Mouse (Mus musculus) ES-Bruce4 (cell line): ENCODE measurements around the gene Memo1.

ENCODE experiments used
- CTCF ChIP-seq: IDR thresholded peaks from one replicate; pipeline ENCODE4 v1.8.1; 2011; ENCODE audit warnings: low read depth, low read length
- EP300 ChIP-seq: IDR thresholded peaks from 2 replicates; pipeline ENCODE4 v1.6.1; 2011; ENCODE audit warnings: low read depth, low read length; ENCODE audit not compliant: insufficient read depth
- POLR2A ChIP-seq: IDR thresholded peaks from one replicate; pipeline ENCODE4 v1.8.1; 2011; ENCODE audit warnings: low read length; ENCODE audit not compliant: insufficient read depth

DNA sequence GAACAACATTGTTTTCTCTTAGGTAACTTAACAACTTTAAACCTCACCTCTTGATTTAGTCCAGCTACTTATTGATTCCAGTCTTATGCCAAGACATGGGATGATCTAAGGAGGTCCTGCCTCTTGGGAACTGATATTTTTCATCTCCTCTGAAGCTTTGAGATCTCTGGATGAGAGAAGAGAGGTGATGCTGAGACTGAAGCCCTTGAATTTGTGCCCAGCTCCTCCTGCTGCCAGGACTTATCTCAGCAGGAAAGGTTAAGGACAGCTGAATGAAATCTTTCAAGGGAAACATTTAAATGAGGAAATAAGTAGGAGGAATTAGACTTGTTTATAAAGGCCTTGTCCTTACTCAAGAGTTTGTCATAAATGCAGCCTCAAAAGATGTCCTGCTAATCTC is 121.6 kb downstream of the Memo1 start:
- no peak for TF ChIP-seq CTCF
- TF ChIP-seq EP300, result no peak
- no peak for TF ChIP-seq POLR2A
